Comparison of ENCODE assay signal across 20 mouse cellular contexts in the genomic region with DNA sequence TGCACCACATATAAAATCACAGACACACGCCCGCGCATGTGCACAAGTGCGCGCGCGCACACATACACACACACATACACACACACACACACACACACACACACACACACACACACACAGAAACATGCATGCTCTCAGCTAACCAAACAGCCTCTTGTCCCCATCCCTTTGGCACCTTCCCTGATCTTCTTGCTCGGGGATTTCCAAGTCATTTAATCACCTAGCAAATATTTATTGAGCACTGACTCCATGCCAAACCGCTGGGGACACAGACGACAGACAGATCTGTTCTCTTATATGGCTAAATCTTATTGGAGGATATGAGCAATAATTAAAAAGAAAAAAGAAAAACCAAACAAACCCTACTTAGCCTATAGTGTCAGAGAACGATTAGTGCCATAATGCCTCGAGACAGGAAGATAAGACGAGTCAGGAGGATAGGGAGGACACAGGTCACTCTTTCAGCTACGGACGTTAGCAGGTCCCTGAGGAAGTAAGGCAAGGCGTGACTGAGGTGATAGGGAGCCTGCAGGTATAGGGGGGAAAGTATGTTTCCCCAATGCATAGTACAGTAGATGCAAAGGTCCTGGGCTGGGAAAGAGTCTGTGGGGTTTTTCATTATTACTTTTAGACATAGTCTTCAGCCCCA. TPM values are rescaled to one million over a fixed set of nuclear protein-coding genes. Genes with fewer than 3 reads are reported as not detected.
DNase-seq lines count a peak whose midpoint lies in the region; ATAC-seq and TF ChIP-seq lines count a peak whose summit lies in the region.
"Had no signal": no experiment of that assay in that cellular context is flagged by ENCODE, and none has a peak within 500 bp of the region (broad histone marks: within the 10 kb centered on the region; RNA-seq: fewer than 3 reads in every experiment).

No protein-coding gene starts in this region.

- 55% methylated on average over 16 of the region's 16 CpGs for WGBS in intestine, postnatal 0 days
- WGBS in stomach, embryonic 16.5 days = 67% methylated on average over 16 of the region's 16 CpGs
- 90% methylated on average over 16 of the region's 16 CpGs for WGBS in forebrain, embryonic 10.5 days

- no peak for TF ChIP-seq CTCF in intestine, postnatal 0 days (IDR thresholded peaks at IDR 0.05; ENCODE audit: low read depth)

- H3K9me3 ChIP-seq in intestine, postnatal 0 days (ENCODE audit: control insufficient read depth) = no peaks in the 10 kb centered on the region
- no peaks in the 10 kb centered on the region for H3K9me3 ChIP-seq in stomach, embryonic 16.5 days (replicated peaks; ENCODE audit: control insufficient read depth, low read length)
- peaks cover 7% of the 10 kb centered on the region for H3K9me3 ChIP-seq in forebrain, embryonic 10.5 days
- H3K9me3 ChIP-seq: embryonic facial prominence, embryonic 12.5 days; forebrain, embryonic 13.5 days; heart, embryonic 15.5 days; hindbrain, embryonic 13.5 days had no signal

- DNase-seq in testis, postnatal 10 days (ENCODE audit: low spot score) = peak; percentile 31
- DNase-seq in testis, postnatal 14 days (ENCODE audit: low spot score) = no peak
- DNase-seq in forebrain, embryonic 10.5 days (ENCODE audit: extremely low spot score, low spot score) = no peak
- DNase-seq in embryo, embryonic 10.5 days (ENCODE audit: low spot score) = no peak
- DNase-seq: adrenal gland, adult 8-10 months; adrenal gland, postnatal 36 days; cerebellum, adult 8-10 months; cerebellum, postnatal 14 days; forebrain, postnatal 0 days; gastrocnemius, postnatal 36 days; heart, adult 11 months; heart, postnatal 14 days had no signal

- no peak overlapping the region for H3K9ac ChIP-seq in intestine, postnatal 0 days (ENCODE audit: low read depth, low read length)
- no peak overlapping the region for H3K9ac ChIP-seq in stomach, embryonic 16.5 days (ENCODE audit: low read length)
- H3K9ac ChIP-seq: embryonic facial prominence, embryonic 12.5 days; forebrain, embryonic 13.5 days; forebrain, postnatal 0 days; heart, embryonic 15.5 days; hindbrain, embryonic 13.5 days had no signal

- no peaks in the 10 kb centered on the region for H3K4me1 ChIP-seq in intestine, postnatal 0 days (replicated peaks; ENCODE audit: control insufficient read depth, insufficient read depth, low read length)
- H3K4me1 ChIP-seq in stomach, embryonic 16.5 days (ENCODE audit: control insufficient read depth, insufficient read depth, low read length) = peaks cover 4% of the 10 kb centered on the region
- no peaks in the 10 kb centered on the region for H3K4me1 ChIP-seq in forebrain, embryonic 10.5 days
- H3K4me1 ChIP-seq: embryonic facial prominence, embryonic 12.5 days; forebrain, embryonic 13.5 days; hindbrain, embryonic 13.5 days had no signal

- H3K4me3 ChIP-seq in intestine, postnatal 0 days (ENCODE audit: low read depth, low read length) = no peak overlapping the region
- H3K4me3 ChIP-seq in stomach, embryonic 16.5 days (replicated peaks; ENCODE audit: low read length) = no peak overlapping the region
- H3K4me3 ChIP-seq in forebrain, embryonic 10.5 days = no peak overlapping the region
- H3K4me3 ChIP-seq: embryonic facial prominence, embryonic 12.5 days; forebrain, embryonic 13.5 days; heart, embryonic 15.5 days; hindbrain, embryonic 13.5 days had no signal

- no peaks in the 10 kb centered on the region for H3K36me3 ChIP-seq in intestine, postnatal 0 days (ENCODE audit: control insufficient read depth, insufficient read depth)
- no peaks in the 10 kb centered on the region for H3K36me3 ChIP-seq in stomach, embryonic 16.5 days (ENCODE audit: control insufficient read depth, insufficient read depth, low read length)
- no peaks in the 10 kb centered on the region for H3K36me3 ChIP-seq in forebrain, embryonic 10.5 days (replicated peaks)
- H3K36me3 ChIP-seq: embryonic facial prominence, embryonic 12.5 days; heart, embryonic 15.5 days; hindbrain, embryonic 13.5 days had no signal

- no peaks in the 10 kb centered on the region for H3K27me3 ChIP-seq in intestine, postnatal 0 days (replicated peaks; ENCODE audit: control insufficient read depth, insufficient read depth, low read length)
- H3K27me3 ChIP-seq in stomach, embryonic 16.5 days (ENCODE audit: control insufficient read depth, insufficient read depth, low read length) = no peaks in the 10 kb centered on the region
- H3K27me3 ChIP-seq in forebrain, embryonic 10.5 days (ENCODE audit: poor library complexity, severe bottlenecking) = no peaks in the 10 kb centered on the region
- H3K27me3 ChIP-seq: embryonic facial prominence, embryonic 12.5 days; forebrain, embryonic 13.5 days; heart, embryonic 15.5 days; hindbrain, embryonic 13.5 days had no signal

- 0 out of 2 replicates have a peak overlapping the region, but pooled peaks have one; percentile 9 for H3K27ac ChIP-seq in intestine, postnatal 0 days (ENCODE audit: low read depth, low read length)
- no peak overlapping the region for H3K27ac ChIP-seq in stomach, embryonic 16.5 days (ENCODE audit: low read length)
- no peak overlapping the region for H3K27ac ChIP-seq in forebrain, embryonic 10.5 days
- H3K27ac ChIP-seq: embryonic facial prominence, embryonic 12.5 days; forebrain, embryonic 13.5 days; heart, embryonic 15.5 days; hindbrain, embryonic 13.5 days; hindbrain, postnatal 0 days had no signal

- H3K4me2 ChIP-seq in intestine, postnatal 0 days (replicated peaks; ENCODE audit: low read depth) = no peak overlapping the region
- no peak overlapping the region for H3K4me2 ChIP-seq in stomach, embryonic 16.5 days (ENCODE audit: low read depth, low read length)
- H3K4me2 ChIP-seq: embryonic facial prominence, embryonic 12.5 days; forebrain, embryonic 13.5 days; heart, embryonic 11.5 days; heart, embryonic 15.5 days; hindbrain, embryonic 13.5 days had no signal

- peak; percentile 61 for ATAC-seq in intestine, postnatal 0 days
- ATAC-seq in stomach, embryonic 16.5 days (ENCODE audit: insufficient read depth, low FRiP score) = peak; percentile 11; the same call in 1 of the 2 replicates
- ATAC-seq: forebrain, embryonic 13.5 days; forebrain, postnatal 0 days; hindbrain, postnatal 0 days had no signal

RNA-seq across cellular contexts. Expression of a gene that starts 6.8 kb away (rescaled TPM):
- not detected in 2 replicates for polyA plus RNA-seq in intestine, postnatal 0 days (2015; fragmentation: Nextera tagmentation; extraction: Ambion mirVana)
- polyA plus RNA-seq in stomach, embryonic 16.5 days (2015; fragmentation: Nextera tagmentation; extraction: Ambion mirVana) = not detected in 2 replicates
- polyA plus RNA-seq in forebrain, embryonic 10.5 days (2016; fragmentation: Nextera tagmentation; extraction: Ambion mirVana) = not detected in 2 replicates
- polyA plus RNA-seq: embryonic facial prominence, embryonic 12.5 days; forebrain, embryonic 13.5 days; heart, embryonic 11.5 days; heart, embryonic 15.5 days had no signal

RNA-seq across cellular contexts. Expression of a gene that starts 16.1 kb away (rescaled TPM):
- polyA plus RNA-seq in intestine, postnatal 0 days (2015; fragmentation: Nextera tagmentation; extraction: Ambion mirVana) = 0.16 and 0.39 TPM in 2 replicates
- 0.31 and 0.36 TPM in 2 replicates for polyA plus RNA-seq in stomach, embryonic 16.5 days (2015; fragmentation: Nextera tagmentation; extraction: Ambion mirVana)
- 0.26 TPM in 1 of 2 replicates, not detected in the other for polyA plus RNA-seq in forebrain, embryonic 10.5 days (2016; fragmentation: Nextera tagmentation; extraction: Ambion mirVana)
- polyA plus RNA-seq: heart, embryonic 11.5 days; heart, embryonic 15.5 days had no signal

RNA-seq across cellular contexts. Expression of a gene that starts 19.9 kb away (rescaled TPM):
- not detected in 2 replicates for polyA plus RNA-seq in intestine, postnatal 0 days (2015; fragmentation: Nextera tagmentation; extraction: Ambion mirVana)
- 3.2 and 4.8 TPM in 2 replicates for polyA plus RNA-seq in stomach, embryonic 16.5 days (2015; fragmentation: Nextera tagmentation; extraction: Ambion mirVana)
- polyA plus RNA-seq in forebrain, embryonic 10.5 days (2016; fragmentation: Nextera tagmentation; extraction: Ambion mirVana) = not detected in 2 replicates
- polyA plus RNA-seq: embryonic facial prominence, embryonic 12.5 days; forebrain, embryonic 13.5 days; forebrain, postnatal 0 days; heart, embryonic 11.5 days; heart, embryonic 15.5 days; hindbrain, embryonic 13.5 days; hindbrain, postnatal 0 days had no signal

RNA-seq across cellular contexts. Expression of a gene that starts 45.3 kb away (rescaled TPM):
- polyA plus RNA-seq in intestine, postnatal 0 days (2015; fragmentation: Nextera tagmentation; extraction: Ambion mirVana) = 19.0 and 23.7 TPM in 2 replicates
- polyA plus RNA-seq in stomach, embryonic 16.5 days (2015; fragmentation: Nextera tagmentation; extraction: Ambion mirVana) = 9.2 TPM in 2 replicates
- polyA plus RNA-seq in forebrain, embryonic 10.5 days (2016; fragmentation: Nextera tagmentation; extraction: Ambion mirVana) = 0.91 and 1.4 TPM in 2 replicates

RNA-seq across cellular contexts. Expression of a gene that starts 53.1 kb away (rescaled TPM):
- polyA plus RNA-seq in intestine, postnatal 0 days (2015; fragmentation: Nextera tagmentation; extraction: Ambion mirVana) = 8.9 and 10.7 TPM in 2 replicates
- polyA plus RNA-seq in stomach, embryonic 16.5 days (2015; fragmentation: Nextera tagmentation; extraction: Ambion mirVana) = 13.3 and 15.8 TPM in 2 replicates
- polyA plus RNA-seq in forebrain, embryonic 10.5 days (2016; fragmentation: Nextera tagmentation; extraction: Ambion mirVana) = 4.7 and 4.8 TPM in 2 replicates
